Mouse (Mus musculus): Measurements from ENCODE around the gene Dimt1.
"Not testable (repeated sequence)": the region's sequence is repeated elsewhere in the genome, so short reads cannot be mapped to it uniquely, and the experiment has no call there.

The Dimt1 gene

GRCm38 (mm10) chr13:106958286-106958685 is 11.4 kb downstream of the Dimt1 start:
- intact Hi-C loops (cut with DNase I): no loop called here

GRCm38 (mm10) chr13:106960557-106960956 is 13.6 kb downstream of the Dimt1 start:
- intact Hi-C loops (cut with DNase I): no loop called here

DNA sequence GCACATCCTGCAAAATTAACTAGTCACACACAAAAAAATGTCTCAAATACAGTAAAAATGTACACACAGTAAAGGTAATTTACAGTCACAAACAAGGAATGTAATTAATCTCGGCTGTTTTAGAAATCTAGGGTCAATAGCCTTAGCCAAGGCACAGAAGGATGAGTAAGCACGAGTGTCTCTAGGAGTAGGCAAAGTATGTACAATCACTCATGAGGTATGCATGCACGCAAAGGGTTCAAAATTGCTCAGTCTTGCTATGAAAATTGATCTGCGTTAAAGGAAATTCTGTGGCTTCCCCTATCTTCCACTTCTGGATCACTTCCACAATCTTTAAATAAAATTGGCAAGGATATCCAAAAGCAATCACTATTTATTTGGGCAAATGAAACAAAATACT is 14.6 kb downstream of the Dimt1 start:
- intact Hi-C loops (cut with DNase I): no loop called here

GRCm38 (mm10) chr13:106996891-106997290 is 50.0 kb downstream of the Dimt1 start:
- intact Hi-C loops (cut with DNase I): no loop called here

DNA sequence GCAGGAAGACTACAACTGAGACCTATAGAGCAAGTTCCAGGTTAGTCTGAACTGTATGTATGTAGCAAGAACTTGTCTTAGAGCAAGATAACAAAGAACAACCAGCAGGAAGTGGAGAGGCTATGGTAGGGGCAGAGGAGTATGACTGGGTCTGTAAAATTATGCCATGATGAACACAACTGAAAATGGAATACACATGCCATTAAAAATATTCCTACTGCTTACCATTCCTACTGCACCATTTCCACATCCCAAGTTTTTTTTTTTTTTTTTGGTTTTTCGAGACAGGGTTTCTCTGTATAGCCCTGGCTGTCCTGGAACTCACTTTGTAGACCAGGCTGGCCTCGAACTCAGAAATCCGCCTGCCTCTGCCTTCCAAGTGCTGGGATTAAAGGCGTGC is 50.6 kb downstream of the Dimt1 start:
- intact Hi-C loops (cut with DNase I): not testable (repeated sequence)

GRCm38 (mm10) chr13:106998026-106998425 is 51.1 kb downstream of the Dimt1 start:
- intact Hi-C loops (cut with DNase I): no loop called here

GRCm38 (mm10) chr13:106998671-106999070 is 51.7 kb downstream of the Dimt1 start:
- intact Hi-C loops (cut with DNase I): no loop called here

GRCm38 (mm10) chr13:107003211-107003610 is 56.3 kb downstream of the Dimt1 start:
- intact Hi-C loops (cut with DNase I): no loop called here

DNA sequence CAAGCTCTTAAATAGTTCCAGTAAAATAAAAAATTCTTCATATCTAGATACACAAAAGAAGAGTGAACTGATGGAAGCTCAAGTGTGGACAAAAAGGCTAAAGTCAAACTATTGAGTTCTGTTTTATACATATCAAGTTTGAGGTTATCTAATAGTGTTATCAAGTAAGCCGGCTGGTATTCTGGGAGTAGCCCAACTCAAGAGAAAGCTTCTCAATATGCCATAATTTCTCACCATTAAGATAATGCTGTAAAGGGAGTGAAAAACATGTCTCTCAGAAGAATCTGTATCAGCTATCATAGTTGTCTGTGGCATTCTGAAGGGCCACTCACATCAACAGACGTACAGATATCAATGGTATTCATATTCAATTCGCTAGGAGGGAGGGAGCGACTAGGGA is 61.2 kb downstream of the Dimt1 start:
- intact Hi-C loops (cut with DNase I): no loop called here

Measured in adrenal gland (tissue).